Mouse (Mus musculus): ENCODE data around the gene Fyb.
A peak's percentile ranks its signal among the peaks of the same experiment; 100 is the strongest.

Gene Fyb

DNA sequence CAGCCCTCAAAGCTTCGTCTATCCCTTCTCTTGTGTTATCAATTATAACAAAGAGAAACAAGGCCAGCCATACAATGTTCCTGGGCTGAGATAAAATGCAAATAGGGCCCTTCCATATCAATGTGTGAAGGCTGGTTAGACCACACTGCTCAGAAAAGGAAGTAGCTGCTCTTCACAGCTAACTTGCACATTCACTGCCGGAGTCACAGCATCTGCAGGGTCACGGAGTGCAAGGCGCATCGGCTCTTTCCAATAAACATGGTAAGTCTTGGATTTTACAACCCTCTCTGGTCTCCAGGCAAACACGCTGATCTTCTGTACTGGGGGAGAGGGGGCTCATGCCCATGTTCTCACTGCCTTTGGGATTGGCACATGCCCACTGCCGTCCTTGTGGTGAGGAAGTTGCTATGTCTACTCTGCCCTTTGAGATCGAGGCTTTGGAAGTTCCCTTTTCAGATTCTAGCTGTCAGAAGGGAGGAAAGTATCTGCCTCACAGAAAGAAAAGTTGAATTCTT, at the start of gene Fyb:
Gene Fyb (plus strand): TSS at position 201 of the 515 bp plus-strand sequence.
- DNase-seq (ENCODE audit: low spot score): peak; percentile 10

DNA sequence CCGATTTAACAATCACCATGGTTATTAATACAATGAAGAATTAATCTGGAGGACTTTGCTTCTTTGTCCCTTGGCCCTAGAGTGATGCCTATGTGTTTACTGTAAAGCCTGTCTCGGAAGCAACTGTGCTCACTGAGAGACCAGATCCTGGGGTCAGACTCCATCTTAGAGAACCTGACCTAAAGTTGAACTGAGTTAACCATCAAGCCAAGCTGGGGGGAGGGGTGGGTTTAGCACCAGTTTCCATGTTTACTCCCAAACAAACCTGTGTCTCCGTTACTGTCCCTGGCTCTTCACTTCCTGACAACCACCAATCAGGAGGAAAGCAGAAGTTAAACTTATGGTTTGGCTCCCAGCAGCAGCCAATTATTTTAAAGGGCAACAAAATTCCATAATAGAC, 39.1 kb upstream of the Fyb start:
- no peak for DNase-seq (ENCODE audit: low spot score)

DNA sequence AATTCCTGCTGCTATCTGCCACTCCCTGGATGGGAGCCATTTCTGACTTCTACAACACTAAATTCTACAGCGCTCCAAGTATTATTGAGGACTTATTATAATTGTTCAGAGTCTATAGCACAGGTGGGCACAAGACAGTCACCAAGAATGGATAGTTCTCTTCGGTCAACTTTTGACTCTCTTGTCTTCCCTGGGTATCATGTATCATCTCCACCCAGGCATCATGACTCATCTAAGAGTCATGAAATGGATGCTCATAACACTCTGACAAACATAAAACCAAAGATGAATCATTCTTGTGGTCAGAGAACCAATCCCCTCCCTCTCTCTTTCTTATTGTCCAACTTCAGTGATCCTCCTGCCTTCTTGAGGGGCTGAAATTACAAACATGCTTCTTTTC, 30.3 kb upstream of the Fyb start:
- no peak for DNase-seq (ENCODE audit: low spot score)

DNA sequence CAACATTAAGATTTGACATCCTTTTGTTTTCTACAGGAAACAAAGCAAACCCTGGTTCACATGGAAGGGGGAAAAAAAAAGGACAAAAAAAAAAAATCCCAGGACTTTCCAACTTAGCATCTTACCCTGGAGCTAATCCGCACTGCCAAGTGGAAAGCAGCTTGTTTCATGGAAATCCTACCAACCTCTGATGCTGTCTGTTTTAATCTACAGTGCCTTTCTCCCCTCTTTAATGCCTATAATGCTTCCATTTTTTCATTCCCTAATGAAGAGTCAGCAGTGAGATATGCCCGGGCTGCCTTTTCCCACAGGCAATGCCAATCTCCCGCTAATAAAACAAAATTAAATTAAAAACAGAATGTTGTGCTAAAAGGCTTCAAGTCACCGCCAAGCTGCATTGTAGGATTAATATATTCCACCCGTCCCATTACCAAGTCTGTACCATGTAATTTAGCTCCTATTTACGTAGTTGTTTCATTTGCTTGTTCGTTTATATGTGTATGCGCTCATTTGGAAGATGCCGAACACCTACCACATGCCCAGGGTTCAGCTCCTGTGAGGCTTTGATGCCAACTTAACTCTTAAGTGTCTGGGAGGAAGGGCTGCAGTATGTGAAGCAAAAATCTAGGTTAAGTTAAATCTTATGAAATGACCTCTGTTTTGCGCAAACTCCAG, 24.1 kb upstream of the Fyb start:
- DNase-seq (ENCODE audit: low spot score): no peak

DNA sequence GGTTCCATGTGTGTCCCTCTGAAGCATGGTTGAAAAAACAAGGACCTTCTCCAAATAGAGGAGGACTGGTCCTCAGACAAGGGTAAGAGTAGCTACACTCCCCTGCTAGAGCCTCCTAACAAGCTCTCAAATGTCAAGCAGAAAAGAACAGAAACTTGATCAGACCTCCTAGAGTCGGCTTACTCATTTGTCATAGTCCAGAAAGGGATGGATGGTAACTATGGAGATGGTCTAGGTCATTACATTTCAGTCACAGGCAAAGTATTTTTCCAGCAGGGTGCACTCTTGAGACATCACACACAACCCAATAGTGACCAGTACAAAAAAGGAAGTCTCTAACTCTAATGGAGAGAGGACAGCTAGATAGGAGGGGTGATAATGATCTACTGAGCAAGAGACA, 21.9 kb upstream of the Fyb start:
- DNase-seq (ENCODE audit: low spot score): peak; percentile 67

DNA sequence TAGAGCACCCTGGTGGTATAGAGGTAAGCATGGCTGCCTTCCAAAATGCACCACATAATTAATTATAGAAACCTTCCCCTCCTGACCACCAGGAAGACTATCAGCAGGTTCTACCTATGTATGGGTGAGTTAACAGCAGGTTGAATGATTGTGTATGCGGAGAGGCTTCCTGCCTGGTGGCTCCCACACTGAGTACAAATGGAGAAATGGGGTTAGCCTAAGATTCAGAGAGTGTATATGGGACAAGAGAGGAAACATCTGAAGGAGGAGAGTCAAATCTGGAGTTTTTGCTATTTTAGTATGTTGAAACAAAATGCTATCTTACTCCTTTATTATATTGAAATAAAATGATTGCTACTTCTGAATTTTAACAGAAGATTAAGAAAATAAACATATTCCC, 5.1 kb upstream of the Fyb start:
- DNase-seq (ENCODE audit: low spot score): no peak

DNA sequence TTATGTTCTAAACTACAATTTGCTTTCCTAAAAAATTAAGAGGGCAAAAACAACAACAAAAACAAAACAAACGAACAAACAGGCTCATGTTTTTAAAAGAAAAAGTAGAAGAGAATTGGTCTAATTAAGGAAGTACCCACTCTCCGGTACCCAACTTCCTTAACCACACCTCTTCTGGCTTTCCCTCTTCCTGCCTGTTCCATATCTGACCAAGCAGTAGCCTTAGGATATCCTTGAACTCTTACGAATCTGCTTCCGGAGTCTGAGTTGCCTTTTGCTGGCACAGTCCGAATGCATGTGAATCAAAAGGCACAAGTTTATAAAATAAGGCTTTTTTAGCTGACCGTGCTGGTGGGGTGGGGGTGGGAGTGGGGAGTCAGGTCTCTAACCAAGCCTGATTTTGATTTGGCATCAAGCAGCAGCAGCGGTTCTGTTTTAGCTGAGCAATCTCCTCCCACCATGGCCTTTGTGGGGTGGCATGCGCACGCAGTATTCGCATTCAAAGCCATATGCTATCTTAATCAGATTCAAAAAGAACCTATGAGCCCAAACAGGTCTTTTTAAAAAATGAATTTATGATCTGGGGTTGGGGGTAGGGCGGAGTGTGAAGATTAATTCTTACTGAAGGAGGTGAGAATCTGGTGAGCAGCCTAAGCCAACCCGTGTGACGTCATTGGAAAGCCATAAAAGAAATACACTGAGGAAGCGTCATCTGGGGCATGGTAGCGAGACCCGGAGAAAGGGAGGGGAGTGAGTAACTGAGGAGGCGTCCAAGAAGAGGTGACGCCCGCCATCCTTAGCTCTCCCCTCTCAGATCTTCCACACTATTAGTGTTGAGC, 3.0 kb upstream of the Fyb start:
- no peak for DNase-seq (ENCODE audit: low spot score)

DNA sequence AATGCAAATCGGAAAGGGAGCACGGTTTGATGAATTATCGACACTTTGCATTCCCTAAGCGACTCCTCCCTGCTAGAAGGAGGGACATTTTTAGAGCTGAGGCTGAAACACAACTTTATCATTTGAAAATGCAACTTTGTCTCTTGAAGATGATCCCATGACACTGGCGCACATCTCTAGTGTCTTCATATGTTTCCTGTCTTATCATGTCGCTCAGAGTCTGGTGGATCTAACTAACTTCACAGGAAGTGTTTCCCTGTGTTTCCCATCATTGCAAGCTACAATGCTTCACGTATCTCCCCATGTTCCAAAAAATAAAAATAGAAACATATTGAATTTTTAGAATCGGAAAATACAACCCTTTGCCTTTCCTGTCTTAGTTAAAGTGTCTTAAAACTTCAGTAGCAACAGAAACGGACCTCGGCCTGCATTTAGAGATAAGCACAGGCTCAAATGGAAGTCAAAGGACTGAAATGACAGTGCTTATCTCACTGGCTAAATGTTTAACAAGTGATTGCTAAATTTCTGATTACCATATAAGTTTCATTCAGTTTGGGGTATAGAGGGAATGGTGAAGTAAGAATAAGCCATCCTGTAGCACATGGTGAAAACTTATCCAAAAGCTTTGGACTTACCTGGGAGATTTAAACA, 2.0 kb upstream of the Fyb start:
- no peak for DNase-seq (ENCODE audit: low spot score)

DNA sequence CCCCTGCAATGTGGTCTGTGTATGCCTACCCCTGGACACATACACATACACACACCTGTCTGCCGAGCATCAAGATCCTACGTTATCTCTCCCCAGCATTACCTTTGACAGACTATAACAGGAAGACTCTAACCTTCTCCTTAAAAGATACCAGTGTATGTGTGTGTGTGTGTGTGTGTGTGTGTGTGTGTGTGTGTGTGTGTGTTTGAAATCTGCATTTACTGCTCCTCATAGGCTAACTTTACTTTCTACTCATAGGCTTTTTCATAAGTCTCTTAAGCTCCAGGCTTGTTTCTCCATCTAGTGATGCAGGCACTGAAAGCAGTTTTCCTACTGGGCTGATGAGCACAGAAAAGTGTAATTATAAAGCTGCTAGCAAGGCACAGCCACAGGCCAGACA, 2.1 kb downstream of the Fyb start:
- no peak for DNase-seq (ENCODE audit: low spot score)

DNA sequence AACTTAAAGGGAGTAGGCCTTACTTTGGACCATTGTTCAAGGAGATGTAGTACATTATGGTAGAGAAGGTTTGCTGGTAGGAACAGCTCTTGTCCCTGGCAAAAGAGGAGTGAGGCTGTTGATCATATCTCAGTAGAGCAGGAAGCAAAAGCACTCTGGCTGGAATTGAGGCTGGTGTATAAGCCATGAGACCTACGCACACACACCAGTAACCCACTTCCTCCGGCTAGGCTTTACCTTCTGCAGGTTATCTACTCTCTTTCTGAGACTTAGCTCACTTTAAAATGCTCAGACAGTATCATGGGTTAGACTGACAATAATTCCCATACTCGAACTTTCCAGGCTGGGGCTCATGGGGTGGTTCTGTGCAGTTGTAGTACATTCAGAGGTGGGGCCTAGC, 2.7 kb downstream of the Fyb start:
- no peak for DNase-seq (ENCODE audit: low spot score)

DNA sequence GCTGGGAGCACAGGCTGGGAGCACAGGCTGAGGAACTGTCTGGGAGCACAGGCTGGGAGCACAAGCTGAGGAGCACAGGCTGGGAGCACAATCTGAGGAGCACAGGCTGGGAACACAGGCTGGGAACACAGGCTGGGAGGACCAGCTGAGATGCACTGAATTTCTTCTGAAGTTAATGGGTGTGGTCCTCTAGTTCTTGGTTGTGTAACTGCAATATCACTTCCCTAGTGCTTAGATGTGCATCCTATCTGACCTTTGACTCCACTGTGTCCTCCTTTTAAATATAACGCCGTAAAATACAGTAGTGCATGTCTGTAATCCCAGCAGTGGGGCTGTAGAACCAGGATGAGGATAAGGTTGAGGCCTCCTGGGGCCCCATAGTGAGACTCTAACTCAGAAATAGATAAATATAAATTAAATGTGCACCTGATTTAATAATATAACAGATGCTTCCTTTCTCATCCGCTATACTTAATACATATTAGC, 11.2 kb downstream of the Fyb start:
- no peak for DNase-seq (ENCODE audit: low spot score)

DNA sequence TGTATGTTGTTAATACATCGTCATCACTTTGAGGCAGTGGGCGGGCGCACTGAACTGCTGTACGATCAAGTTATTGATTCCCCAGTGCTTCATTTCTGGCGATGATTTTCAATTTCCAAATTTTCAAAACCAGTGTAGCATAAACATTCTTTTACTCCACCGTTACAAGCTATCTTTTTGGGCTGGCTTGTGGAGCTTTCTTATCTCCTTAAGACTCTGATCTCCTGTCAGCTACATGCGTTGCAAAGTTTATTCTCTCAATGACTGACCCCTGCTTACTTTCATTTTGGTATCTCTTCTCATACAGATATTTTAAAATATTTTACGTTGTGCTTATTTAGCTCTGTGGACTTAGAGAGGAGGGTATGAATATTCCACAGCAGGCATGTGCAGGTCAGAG, 11.9 kb downstream of the Fyb start:
- no peak for DNase-seq (ENCODE audit: low spot score)

DNA sequence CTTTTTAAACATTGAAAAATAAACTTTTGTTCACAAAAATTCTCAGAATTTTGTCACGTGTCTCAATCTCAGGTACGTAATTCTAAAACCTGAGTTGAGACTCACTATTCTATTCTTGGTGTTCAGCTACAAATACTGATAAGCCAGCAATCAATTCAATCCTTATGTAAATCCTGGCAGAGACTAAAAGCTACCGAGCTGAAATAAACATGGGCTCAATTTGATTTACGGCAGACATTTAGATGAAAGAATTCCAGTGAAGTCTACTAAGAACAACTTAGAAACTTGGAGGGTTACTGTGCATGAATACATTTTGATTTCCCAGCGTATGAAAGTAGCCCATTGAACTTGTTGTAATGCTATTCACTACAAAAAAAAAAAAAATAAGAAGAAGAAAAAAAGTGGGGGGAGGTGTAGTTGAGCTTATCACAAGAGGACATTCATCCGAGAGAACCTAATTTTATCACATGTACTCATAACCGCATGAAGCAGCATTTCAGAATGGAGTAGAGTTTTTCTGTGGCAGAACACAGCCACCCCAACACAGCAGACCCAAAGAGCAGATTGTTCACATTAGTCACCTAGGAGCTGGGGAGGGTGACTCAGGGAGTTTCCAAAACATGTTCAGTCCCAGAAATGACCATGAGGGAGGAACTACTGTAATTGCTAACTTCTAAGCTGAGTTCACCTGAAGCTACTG, 17.1 kb downstream of the Fyb start:
- DNase-seq (ENCODE audit: low spot score): no peak

DNA sequence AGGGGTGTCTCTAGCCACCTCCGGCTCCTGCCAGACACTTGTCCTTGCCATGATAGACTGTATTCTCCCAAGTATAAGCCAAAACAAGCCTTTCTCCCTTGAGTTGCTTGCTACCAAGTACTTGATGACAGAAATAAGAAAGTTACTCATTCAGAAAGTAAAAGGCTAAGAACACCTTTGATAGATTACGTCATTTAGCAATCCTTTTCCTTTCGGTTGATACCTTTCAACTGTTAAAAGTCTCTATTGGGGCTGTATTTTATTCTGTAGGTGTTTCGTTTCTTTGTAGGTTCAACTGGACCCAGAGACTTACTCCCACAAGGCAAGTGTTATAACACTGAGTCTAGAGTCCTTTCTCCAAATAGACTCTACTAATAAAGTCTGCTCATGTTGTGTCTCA, 26.3 kb downstream of the Fyb start:
- DNase-seq (ENCODE audit: low spot score): no peak

DNA sequence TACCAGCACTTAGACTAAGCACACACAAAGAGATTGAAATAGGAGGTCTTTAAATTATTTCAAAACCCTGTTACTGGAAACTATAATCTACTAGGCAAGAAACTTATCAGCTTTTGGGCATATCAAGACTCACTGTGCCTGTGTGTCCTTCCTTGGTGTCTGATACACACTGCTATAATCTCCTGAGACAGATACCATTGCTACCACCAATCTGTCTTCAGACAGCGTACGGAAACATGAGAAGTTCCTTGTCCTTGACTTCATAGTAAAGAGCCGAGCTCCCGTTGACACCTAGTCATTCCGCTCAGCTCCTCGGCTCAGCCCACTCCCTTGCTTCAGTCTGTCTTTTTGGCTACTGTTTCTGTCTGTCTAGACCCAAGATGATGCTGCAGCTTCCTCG, 29.2 kb downstream of the Fyb start:
- DNase-seq (ENCODE audit: low spot score): no peak

DNA sequence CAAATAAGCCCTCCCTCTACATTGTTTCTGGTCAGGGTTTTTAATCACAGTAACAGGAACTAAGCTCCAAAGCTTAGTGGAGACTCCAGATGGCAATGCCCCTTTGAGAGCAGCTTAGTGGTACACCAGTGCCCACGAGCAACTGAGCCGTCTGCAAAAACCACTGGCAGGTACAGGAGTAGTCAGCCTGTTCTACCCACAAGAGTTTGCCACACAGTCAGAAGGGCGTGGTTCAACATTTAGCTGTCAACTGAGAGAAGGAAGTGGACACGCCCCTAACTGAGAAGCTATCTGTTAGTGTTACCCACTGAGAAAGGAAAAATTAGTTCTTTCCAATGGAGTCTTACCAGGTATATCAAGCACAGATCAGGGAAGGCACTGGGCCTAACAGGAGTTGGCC, 32.1 kb downstream of the Fyb start:
- no peak for DNase-seq (ENCODE audit: low spot score)

DNA sequence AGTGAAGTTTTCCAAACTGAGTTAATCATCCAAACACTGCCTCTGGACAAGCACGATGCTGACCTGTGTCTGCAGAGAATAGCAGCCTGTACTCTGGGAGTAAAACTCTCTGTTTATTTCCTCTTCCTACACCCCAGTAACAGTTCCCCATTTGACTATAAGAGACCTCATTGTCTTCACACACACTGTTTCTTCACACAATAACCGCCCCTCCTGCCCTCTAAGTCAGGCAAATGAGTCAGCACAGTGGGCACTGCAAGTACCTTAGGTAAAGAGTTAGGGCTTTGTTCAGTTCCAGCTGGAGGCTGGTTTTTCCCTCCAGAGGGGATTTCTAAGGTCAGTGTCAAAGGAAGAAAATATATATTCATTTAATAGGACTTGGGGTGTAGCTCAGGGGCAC, 32.9 kb downstream of the Fyb start:
- DNase-seq (ENCODE audit: low spot score): peak; percentile 44

DNA sequence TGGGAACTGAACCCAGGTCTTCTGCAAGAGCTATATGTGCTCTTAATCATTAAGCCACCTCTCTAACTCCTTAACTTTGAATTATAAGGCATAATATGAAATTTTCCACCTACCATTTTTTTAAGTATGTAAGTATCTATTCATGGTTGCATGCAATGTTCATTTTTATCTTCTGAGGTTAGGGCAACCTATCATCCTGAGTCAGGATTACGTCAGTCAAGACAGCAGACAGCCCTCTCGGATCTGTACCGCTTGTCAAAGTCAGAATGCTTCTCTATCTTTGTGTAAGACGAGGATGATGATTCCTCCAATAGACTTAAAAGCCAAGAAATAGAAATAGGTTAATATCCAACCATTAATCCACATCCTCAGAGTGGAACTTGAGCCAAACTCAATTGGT, 33.6 kb downstream of the Fyb start:
- DNase-seq (ENCODE audit: low spot score): no peak

DNA sequence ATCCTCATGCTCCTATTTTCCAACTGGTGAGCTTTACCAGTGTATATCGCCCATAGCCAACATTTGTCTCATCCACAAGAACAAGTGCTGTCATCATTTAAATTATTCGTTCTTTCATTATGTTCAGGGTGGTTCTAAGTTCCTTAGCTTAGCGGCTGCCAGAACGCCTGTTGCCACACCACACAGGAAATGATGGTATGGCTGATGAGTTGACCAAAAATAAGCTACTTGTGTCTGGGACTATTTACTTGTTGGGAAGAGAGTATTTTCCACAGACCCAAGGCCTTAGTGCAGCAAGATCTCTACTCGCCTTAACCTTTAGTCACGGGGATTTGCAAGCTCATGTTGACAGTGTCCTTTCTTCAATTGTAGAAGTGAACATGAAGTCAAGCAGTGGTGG, 34.3 kb downstream of the Fyb start:
- DNase-seq (ENCODE audit: low spot score): no peak

DNA sequence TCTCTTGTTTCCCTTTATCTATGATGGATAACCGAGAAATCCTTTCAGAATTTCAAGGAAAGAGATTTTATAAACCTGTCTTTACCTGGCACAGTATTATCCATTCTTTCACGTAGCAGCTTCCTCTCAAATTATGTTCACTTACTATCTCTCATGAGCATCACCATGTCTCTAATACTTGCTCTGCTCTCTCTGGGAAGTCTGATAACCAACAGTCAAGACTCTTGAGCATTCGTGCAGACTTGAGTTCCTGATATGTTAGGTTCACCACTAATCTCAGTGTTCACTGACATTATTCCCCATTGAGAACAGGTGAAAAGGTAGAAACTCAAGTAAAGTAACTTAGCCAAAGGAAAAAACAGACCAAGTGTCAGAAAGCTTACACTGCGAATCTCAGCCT, 34.9 kb downstream of the Fyb start:
- DNase-seq (ENCODE audit: low spot score): no peak

DNA sequence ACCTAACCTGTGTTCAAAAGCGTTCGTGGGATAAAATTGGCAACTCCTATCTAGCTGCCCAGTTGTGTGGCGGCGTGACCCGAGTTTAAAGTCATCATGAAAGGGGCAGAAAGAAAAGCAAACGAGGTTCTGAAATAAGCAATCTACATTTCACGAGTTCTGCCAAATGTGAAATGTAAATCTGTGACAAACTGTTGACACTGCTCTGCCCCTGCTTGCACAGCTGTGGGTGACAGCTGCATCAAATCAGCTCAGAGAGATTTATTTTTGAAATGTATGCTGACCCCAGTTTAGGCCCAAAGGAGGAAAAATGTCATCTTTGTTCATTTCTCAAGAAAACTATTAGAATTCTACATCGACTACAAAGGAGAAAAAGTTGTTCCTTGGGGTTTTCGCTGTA, 36.5 kb downstream of the Fyb start:
- DNase-seq (ENCODE audit: low spot score): no peak

DNA sequence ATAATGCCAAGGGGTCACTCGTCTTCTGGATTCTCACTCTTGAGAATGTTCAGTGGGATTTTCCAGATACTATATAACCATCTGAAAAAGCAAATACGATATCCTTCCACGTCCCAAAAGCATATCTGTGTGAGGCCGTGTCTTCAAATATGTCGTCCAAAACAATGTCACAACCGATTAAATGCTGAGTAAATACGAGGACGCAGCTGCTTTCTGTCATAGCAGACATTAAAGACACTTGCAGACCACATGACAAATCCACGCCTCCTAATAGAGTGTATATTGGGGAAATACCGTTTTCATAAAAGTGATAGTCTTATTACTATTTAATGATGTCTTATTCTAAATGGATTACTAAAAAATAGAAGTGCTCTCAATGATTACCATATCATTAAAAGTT, 38.0 kb downstream of the Fyb start:
- DNase-seq (ENCODE audit: low spot score): no peak
